Mouse (Mus musculus) cerebellum, adult (tissue): ENCODE results near the gene Grin2a.

Source experiments
- ATAC-seq: cut with Nextera tagmentation; 2 replicates; pipeline ENCODE4 v1.9.2; 2017; ENCODE audit warnings: mild to moderate bottlenecking, moderate library complexity, mixed read lengths; ENCODE audit not compliant: insufficient number of reproducible peaks, low FRiP score, low TSS enrichment

Grin2a gene

DNA sequence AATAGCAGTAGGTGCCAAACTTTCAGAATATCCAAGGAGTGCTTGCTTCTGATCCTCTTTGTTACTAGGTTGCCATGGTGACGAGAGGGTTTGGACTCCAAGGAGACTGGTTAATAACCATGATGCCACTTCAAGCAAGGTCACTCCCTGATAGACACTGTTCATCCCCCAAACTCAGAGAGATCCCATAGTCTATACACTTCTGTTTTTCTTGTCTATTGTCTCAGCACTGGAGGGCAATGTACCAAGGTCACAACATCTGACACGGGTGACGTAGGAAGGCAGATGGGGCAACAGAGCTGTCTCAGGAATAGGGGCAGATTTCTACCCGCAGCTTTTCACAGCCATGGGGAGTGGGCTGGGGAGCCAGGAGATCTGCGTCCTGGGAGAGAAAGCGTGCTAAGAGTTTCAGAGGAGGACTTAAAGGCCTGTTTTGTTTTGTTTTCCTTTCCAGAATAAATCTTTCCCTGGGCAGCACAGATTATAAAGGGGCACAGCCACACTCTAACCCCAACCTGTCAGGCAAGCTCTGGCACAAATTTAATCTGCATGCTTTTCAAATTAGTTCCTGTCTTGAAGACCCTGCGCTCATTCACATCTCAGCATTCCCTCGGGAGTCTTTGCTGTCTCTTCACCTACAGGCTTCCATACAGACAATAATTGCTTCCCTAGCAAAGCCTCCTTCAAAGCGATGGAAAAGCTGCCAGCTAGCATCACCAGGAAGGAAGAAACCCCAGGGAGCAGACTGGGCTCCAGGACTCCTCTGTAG is 461.6 kb downstream of the Grin2a start:
- ATAC-seq: no peak

GRCm38 (mm10) chr16:9532843-9533532 is 462.4 kb downstream of the Grin2a start:
- ATAC-seq: no peak

GRCm38 (mm10) chr16:9527214-9527613 is 468.1 kb downstream of the Grin2a start:
- no peak for ATAC-seq

GRCm38 (mm10) chr16:9523314-9523713 is 472.0 kb downstream of the Grin2a start:
- ATAC-seq: no peak
